Mouse (Mus musculus) monocyte, adult 2 months (primary cell): ENCODE data around the gene Pan2.
A peak's percentile ranks its signal among the peaks of the same experiment; 100 is the strongest.
"Not testable (repeated sequence)": the region's sequence is repeated elsewhere in the genome, so short reads cannot be mapped to it uniquely, and the experiment has no call there.

Experiments used
- DNase-seq, 2 experiments: peaks; one replicate each; pipeline ENCODE4 v3.0.0; 2022; ENCODE audit warnings: low spot score in 2 of 2, low read depth in 1 of 2

Gene Pan2

DNA sequence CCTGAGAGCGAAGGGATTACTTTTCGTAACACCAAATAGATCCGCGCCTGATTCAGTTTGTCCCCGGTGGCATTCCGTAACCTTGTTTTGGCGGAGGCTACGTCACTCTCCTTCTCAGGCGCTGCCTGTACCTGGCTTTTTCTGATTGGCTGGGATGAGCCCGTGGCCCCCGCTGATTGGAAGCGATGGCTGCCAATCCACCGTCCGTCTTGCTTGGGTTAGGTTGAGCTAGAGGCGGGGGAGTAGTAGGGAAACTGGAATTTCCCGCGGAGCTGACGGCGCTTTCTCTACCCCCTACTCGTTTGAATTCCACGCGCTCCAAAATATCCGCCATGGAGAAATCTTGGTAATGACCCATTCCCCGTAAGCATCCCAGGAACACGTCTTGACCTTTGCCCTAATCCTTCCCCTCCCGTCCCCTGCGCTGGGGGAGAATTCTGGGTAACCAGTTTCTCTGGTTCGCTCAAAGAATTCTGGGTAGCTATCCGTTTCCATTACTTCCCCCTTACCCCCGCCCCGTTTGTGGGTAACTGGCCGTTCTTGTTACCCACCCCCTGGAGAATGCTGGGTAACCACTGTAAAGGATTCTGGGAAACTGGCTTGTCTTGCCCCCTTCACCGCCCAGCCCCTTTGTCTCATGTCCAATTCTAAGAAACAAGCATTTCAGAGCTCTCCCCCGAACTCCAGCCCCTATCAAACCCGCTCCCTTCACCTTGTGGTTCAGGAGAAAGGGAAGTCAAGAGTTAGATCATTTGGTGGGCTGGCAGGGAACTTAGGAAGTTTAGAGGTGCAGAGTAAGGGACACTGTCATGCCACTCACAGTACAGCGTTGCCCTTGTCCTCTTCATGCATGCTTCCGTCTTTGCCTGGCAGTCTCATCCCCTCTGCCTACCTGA lies at the start of gene Pan2:
Pan2 (plus strand) TSS at position 210 of the 896 bp plus-strand sequence.
- peak; percentile 98 to 99 for DNase-seq

DNA sequence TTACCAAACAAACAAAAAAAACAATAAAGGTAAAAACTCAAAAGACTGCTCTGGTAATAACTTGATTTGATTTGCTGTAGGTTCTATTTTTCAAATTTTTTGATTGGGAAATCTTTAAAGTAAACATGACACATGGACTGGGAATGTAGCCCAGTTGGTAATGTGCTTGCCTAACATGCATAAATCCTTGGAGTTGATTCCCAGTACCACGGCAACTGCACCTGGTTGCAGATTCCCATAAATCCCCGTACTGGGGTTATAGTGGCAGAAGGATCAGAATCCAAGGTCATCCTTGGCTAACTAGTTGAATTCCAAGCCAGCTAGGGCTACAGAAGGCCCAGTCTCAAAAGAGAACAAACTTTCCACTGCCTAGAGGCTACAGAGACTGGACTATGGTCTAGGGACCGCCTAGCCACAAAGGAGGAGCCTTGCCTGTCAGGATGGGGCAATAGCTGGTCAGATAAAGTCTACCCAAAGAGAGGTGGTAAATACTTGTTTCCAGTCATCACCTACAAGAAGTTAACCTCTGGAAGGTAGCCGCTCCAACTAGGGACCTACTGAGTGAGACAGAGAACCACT lies 49.4 kb upstream of the Pan2 start, which contains the start of gene Apon:
Apon (plus strand) TSS at position 420 of the 579 bp plus-strand sequence.
- no peak for DNase-seq

DNA sequence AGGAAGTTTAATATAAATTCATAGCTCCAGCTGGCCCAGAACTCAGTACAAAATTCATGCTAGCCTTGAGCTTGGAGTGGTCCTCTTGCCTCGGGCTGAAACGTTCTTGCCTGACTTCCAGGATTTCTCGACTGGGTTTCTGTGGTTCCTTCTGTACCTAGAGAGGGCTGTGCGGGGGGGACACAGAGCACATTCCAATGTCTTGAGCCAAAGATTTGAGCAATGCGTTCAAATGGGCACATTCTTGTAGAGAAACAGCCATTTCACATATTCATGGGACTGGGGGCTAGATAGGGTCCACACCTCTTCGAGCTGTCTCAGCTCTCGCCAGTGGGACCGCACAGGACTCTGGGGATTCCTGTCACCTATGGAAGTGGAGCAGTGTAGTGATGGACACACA lies 47.2 kb upstream of the Pan2 start:
- no peak for DNase-seq

- DNase-seq = no peak
Observed at GRCm38 (mm10) chr10:128256328-128256727, 46.8 kb upstream of the Pan2 start.

DNA sequence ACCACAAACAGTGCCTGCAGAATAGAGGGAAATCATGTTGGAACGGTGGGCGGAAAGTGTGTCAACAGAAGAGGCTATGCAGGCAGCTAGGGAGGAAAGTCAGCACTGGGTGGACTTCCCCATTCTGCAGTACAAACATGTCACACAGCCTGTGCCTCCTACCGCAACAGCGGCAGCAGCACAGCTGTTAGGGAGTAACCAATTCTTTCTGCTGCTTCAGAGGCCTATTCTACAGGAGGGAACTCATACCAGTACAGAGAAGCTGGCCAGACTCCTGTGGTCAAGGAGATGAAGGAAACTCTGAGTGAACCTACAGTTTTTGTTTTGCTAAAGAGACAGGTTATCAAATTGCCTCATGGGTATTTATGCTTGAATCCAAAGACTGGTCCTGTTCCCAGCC lies 44.2 kb upstream of the Pan2 start:
- DNase-seq = peak; percentile 20 to 27

- DNase-seq = no peak
Observed at GRCm38 (mm10) chr10:128259946-128260345, 43.2 kb upstream of the Pan2 start.

- not testable (repeated sequence) for DNase-seq
Observed at GRCm38 (mm10) chr10:128260376-128260775, 42.8 kb upstream of the Pan2 start.

- no peak for DNase-seq
Observed at GRCm38 (mm10) chr10:128262300-128262699, 40.8 kb upstream of the Pan2 start.

DNA sequence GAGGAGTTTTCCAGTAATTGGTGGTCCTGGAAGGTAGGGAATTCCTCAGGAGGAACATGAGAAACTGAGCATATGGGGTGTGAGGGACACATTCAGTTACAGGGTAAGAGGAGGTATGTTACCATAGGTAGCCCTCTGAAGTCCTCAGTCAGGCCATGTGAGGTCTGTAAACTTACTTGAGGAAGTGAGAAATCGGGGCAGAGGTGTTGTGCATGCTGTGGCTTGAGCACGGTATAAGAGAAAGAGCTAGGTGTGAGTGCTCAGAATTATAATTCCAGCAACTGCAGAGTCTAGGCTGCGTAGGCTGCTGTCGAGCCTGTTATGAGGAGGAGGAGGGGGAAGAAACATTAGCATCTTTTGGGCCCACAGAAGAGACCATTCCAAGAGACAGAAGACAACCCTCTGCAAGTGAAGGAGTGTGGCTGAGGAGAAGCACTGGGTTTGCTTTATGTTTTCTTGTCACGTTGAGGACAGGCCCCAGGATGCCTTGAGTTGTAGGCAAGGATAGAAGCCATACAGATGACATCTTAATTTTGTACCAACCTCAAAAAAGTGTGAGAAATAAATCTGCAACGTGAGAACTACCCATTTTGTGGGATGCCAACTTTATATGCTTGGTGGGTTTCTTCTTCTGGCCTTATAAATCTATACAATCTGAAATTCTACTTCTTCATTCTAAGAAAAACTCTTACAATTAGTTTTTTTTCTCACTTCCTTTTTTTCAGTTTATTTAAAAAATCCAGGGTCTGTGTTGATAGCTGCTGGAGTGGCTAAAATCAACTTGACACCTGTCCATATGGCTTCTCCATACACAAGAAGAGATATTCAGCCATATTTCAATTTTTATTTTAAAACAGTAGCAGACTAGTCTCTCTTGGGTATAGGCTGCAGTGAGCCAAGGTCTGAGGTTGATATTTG lies 39.5 kb upstream of the Pan2 start:
- no peak for DNase-seq

DNA sequence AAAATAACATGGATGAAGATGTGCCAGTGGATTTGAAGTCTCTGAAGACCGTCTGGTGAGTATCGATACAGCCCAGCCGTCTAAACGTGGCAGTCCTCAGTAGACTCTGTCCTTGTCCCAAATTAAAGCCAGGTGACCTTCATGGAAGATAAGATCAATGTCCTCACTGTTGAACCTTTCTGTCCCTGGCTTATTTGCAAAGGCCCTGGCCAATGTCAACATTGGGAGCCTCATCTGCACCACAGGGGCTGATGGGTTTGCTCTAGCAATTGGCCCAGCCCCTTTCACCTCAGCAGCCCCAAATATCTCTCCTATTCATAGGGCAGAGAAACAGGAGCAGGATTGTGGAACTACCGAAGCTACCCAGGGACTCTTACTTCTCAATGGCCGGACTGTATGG lies 34.8 kb upstream of the Pan2 start, which contains the start of gene Apof:
Apof (plus strand) TSS at position 301 of the 400 bp plus-strand sequence.
- DNase-seq = no peak

- DNase-seq = no peak
Observed at GRCm38 (mm10) chr10:128269206-128269910, 33.8 kb upstream of the Pan2 start.

DNA sequence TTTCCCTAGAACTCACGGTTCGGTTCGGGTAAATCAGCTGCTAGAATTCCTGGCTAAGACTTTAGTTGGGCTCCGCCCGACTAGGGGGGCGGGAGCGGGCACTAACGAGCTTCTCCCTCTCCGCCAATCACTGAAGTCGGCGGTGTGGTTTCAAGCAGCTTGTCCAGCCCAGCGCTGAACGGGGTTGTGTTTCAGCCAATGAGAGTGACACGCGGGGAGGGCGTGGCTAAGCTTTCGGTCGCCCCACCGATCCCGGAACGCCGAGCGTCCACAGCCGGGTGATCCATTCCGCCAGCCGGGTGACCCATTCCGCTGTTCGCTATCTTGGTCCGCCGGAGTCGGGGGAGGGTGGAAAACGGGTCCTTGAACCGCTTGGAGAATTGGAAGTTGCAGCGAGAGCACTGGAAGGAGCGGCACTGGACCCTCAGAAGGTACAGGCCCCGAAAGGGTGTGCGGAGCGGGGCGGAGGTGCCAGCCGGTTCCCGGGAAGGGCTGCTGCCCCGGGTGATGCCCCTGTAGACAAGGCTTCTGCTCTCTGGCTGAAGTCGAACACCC lies 32.8 kb upstream of the Pan2 start, which contains the start of gene Stat2:
Stat2 (plus strand) TSS at position 273 of the 555 bp plus-strand sequence.
- peak; percentile 81 to 87 for DNase-seq

GRCm38 (mm10) chr10:128270866-128271265 lies 32.3 kb upstream of the Pan2 start:
- DNase-seq = no peak

- DNase-seq = no peak
Observed at GRCm38 (mm10) chr10:128271883-128272282, 31.3 kb upstream of the Pan2 start.

DNA sequence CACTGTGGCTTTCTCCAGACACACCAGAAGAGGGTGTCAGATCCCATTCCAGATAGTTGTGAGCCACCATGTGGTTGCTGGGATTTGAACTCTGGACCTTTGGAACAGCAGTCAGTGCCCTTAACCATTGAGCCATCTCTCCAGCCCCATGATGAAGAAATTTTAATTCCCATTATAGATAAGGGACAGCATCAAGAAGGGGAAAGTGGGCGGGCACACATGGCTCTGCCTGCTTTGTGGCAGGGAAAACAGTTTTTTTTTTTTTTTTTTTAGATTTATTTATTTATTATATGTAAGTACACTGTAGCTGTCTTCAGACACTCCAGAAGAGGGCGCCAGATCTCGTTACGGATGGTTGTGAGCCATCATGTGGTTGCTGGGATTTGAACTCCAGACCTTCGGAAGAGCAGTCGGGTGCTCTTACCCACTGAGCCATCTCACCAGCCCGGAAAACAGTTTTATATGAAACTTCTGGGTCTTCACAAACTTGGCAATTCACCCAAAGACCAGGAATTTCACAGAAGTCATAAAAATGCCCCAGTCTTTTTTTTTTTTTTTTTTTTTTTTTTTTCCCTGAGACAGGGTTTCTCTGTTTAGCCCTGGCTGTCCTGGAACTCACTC lies 30.2 kb upstream of the Pan2 start:
- not testable (repeated sequence) for DNase-seq

DNA sequence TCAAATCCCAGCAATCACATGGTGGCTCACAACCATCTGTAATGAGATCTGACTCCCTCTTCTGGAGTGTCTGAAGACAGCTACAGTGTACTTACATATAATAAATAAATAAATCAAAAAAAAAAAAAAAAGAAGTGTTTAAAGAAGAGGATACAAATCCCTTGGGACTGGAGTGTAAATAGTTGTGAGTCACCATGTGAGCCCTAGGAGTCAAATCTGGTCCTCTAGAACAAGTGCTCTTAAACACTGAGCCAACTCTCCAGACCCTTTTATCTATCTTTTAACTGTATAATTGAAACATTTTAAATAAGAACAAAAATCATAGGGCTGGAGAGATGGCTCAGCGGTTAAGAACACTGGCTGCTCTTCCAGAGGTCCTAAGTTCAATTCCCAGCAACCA lies 27.8 kb upstream of the Pan2 start:
- DNase-seq = not testable (repeated sequence)

DNA sequence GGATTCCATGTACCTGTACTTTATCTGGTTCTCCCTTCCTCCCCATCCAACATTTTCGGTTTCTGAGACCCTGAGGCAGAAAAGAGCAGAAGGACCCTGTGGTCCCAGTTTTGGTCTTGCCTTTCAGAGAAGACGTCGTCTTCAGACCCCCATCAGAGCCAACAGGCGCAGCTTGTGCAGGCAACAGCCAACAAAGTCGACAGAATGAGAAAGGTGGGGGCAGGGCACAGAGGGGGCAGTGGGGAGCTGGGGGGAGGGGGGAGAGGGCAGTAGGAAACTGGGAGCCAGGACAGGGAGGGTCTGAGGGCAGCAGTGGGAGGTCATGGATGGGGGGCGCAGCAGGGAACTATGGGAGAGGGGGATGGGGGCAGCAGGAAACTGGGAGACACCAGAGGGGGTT lies 25.0 kb upstream of the Pan2 start:
- no peak for DNase-seq

DNA sequence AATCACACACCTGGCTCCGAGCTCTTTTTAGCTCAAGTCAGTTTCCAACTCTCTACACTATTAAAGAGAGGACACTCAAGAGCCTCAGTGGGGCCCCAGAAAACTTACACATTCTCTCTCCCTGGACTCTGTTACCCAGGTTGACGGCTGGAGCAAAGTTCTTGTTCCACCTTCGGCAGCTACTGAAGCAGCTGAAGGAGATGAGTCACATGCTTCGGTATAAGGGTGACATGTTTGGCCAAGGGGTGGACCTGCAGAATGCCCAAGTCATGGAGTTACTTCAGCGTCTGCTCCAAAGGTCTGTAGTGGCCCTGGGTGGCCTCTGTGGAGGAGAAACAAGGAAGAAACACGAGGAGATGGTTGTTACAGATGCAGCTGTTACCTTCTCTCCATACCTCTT lies 22.2 kb upstream of the Pan2 start:
- no peak for DNase-seq

- no peak for DNase-seq
Observed at GRCm38 (mm10) chr10:128281682-128282081, 21.5 kb upstream of the Pan2 start.
